Mouse (Mus musculus) liver, embryonic 14.5 days (tissue): Measurements from ENCODE around the gene A630001G21Rik.

Source experiments
- CTCF ChIP-seq: IDR thresholded peaks from 2 replicates; pipeline ENCODE4 v1.5.1; 2016; ENCODE audit warnings: antibody characterized with exemption, low read depth, control low read depth
- EP300 ChIP-seq: IDR thresholded peaks from 2 replicates; pipeline ENCODE4 v1.6.1; 2016; ENCODE audit warnings: antibody characterized with exemption, low read depth

- TF ChIP-seq EP300 (no peak), CTCF (no peak)
Observed at GRCm38 (mm10) chr1:85749829-85750228, 28.6 kb downstream of the A630001G21Rik start.
